Mouse (Mus musculus) macrophage (primary cell): Measurements from ENCODE around the gene Csnk2a2. TPM values are rescaled to one million over a fixed set of nuclear protein-coding genes. Genes with fewer than 3 reads are reported as not detected.

Experiments used
- H3K27ac ChIP-seq: fragments of 350-480 bp; formaldehyde crosslinking; 2 replicates; pipeline ENCODE4 v1.9.0; 2021
- H3K36me3 ChIP-seq: fragments of 350-480 bp; formaldehyde crosslinking; 2 replicates; pipeline ENCODE4 v1.9.0; 2021; ENCODE audit errors: inconsistent target
- H3K4me3 ChIP-seq: fragments of 350-480 bp; formaldehyde crosslinking; 2 replicates; pipeline ENCODE4 v1.9.0; 2021; ENCODE audit errors: inconsistent target
- H3K79me2 ChIP-seq: fragments of 350-480 bp; formaldehyde crosslinking; 2 replicates; pipeline ENCODE4 v1.9.0; 2021; ENCODE audit errors: inconsistent target
- WGBS: methylation state at CpG from one replicate; pipeline ENCODE4 v1.1.7; 2026; ENCODE audit warnings: inconsistent platforms; ENCODE audit not compliant: missing documents; 5-methylcytosine and 5-hydroxymethylcytosine counted together
- polyA plus RNA-seq: library from polyadenylated mRNA; stranded (reverse); fragments of 250-400 nt; gene quantifications from 3 replicates; pipeline ENCODE4 v1.2.4, GENCODE M21; 2018; ENCODE audit warnings: inconsistent platforms
- total RNA-seq, 78 experiments: library from RNA; depleted of rRNA; stranded (reverse); fragments of 250-400 nt; gene quantifications; 1 replicate in 9 of 78; 2 replicates in 24 of 78; 3 replicates in 43 of 78; 4 replicates in 2 of 78; pipeline ENCODE4 v1.2.4; 2018; ENCODE audit warnings: inconsistent platforms in 56 of 78

Csnk2a2 gene
- total RNA-seq (2018; cell fraction: chromatin; rRNA removed): 100 to 1,000 TPM in 23 of 26 experiments, 10 to 100 TPM in 3; 70.2 to 273 (median 123) TPM
- 10 to 100 TPM; 50.0 to 74.1 (median 61.8) TPM for total RNA-seq (2018; cell fraction: cytosol; rRNA removed)
- total RNA-seq (2018; cell fraction: nucleus; rRNA removed): 100 to 1,000 TPM in 3 of 26 experiments, 10 to 100 TPM in 23; 53.6 to 216 (median 78.8) TPM
- polyA plus RNA-seq: 44.4 to 79.0 TPM (median 67.8 TPM) in 3 replicates

GRCm38 (mm10) chr8:95490006-95490405 lies at the start of gene Csnk2a2:
TSS of gene Csnk2a2 (minus strand) at chr8:95490039.
- Histone ChIP-seq H3K79me2 (peaks cover 30% of the 10 kb centered on the region), H3K36me3 (peaks cover 7% of the 10 kb centered on the region), H3K4me3 (peak within 1 kb of the TSS; percentile 14; the same call in 1 of the 2 replicates), H3K27ac (no peak within 1 kb of the TSS)
- 92% methylated on average over 5 of the region's 5 CpGs for WGBS

DNA sequence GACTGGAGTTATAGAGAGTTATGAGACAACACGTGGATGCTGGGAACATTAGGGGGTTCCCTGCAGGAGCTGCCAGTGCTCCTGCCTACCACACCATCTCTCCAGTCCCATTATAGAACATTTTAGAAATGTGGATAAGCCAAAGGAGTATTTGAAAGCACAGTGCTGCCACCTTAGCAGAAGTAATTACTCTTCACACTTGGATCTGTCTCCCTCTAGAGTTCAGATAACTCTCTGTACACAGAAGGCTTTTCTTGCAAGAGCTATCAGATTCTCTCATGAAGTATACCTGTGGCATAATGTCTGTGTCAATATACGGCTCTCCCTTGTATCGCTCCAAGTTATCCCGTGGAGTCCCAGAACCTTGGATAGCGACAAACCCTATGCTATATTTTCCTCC lies 49.6 kb upstream of the Csnk2a2 start:
- WGBS: 88% methylated on average over 5 of the region's 5 CpGs
- Histone ChIP-seq H3K36me3 (no peaks in the 10 kb centered on the region), H3K27ac (no peak overlapping the region), H3K79me2 (no peaks in the 10 kb centered on the region), H3K4me3 (no peak overlapping the region)

DNA sequence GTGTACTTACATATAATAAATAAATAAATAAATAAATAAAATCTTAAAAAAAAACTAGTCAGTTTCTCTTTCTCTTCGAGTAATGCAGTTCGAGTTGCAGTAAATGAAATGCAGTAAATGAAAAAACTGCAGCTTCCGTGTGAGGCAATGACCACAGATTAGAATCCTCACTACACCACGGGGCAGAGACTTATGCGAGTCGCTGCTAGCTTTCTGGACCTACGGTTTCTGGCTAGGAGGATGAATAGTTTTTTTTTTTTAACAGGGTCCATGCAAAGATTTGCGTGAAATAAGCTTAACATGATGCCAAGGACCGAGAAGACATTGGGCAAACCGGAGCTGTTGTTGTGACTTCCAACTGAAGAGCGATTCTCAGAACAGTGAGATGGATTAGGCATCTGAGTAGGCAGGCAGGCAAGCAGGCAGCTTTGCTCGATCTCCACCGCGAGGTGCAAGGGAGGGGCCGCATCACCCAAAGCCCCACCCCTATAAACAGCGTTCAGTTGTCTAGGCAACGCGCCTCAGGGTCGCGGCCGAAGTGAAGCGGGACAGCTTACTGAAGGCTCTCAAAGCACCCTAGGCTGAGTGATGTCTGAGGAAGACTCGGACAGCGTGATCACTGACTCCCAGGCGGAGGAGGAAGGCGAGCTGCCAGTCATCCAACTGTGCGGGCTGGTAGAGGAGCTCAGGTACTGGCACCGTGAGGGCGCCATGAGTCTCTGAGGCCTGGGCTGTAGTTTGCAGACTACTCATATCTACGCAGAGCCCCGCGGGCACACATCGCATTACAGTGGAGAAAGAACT lies 43.9 kb upstream of the Csnk2a2 start, which contains the start of gene Ccdc113:
Ccdc113 (plus strand) TSS at position 502 of the 804 bp plus-strand sequence.
- Histone ChIP-seq H3K27ac (no peak within 1 kb of the TSS), H3K4me3 (peak within 1 kb of the TSS; percentile 11; the same call in 1 of the 2 replicates)

DNA sequence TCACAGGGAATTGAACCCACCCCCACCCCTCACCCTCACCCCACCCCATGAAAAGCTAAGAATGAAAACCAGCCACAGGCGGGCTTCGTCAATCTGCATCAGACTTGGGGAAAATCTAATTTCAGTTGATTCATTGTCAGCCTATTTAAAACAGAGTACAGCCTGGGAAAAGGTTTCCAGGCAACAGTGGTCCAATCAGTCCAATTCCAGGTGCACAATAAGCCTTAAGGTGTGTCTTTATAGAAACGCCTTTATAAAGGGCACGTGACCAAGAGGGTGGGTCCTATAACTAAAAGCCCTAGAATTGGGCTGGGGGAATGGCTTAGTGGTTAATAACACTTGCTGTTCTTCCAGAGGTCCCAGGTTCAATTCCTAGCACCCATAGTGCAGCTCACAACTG lies 42.4 kb upstream of the Csnk2a2 start:
- Histone ChIP-seq H3K79me2 (no peaks in the 10 kb centered on the region), H3K27ac (no peak overlapping the region), H3K36me3 (no peaks in the 10 kb centered on the region), H3K4me3 (no peak overlapping the region)
- 94% methylated on average over 4 of the region's 4 CpGs for WGBS

More for the DNA sequence above, 43.9 kb upstream of the Csnk2a2 start, which contains the start of gene Ccdc113:
- Histone ChIP-seq H3K36me3 (no peaks in the 10 kb centered on the region), H3K79me2 (no peaks in the 10 kb centered on the region)
- WGBS: 6% methylated on average over 31 of the region's 33 CpGs

DNA sequence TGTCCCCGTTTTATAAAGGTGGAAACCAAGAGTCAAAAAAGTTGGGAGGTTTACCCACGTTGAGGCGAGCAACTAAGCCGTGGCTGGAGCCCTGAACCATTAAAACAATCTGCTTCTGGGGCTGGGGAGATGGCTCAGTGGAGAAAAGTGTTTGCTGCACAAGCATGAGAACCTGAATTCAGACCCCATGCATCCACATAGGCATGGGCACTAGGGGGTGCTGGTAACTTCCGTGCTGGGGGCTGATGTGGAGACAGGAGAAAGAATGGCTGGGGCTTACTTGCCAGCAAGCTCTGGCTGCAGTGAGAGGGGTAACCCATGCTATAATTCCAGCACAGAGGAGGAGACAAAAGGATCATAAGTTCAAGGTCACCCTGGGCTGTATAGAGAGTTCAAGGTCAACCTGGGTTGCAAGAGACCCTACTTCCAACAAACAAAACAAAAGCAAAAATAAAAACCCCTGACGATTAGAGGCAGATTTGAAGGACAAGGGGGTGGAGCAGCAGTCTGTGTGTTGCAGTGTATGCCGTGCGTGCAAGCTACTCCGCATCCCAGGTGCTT lies 39.0 kb upstream of the Csnk2a2 start:
- H3K4me3 ChIP-seq: no peak overlapping the region
- no peaks in the 10 kb centered on the region for H3K79me2 ChIP-seq
- H3K27ac ChIP-seq: no peak overlapping the region
- WGBS: 79% methylated on average over 9 of the region's 9 CpGs
- no peaks in the 10 kb centered on the region for H3K36me3 ChIP-seq

GRCm38 (mm10) chr8:95528194-95528593 lies 38.4 kb upstream of the Csnk2a2 start:
- 87% methylated on average over 10 of the region's 10 CpGs for WGBS

DNA sequence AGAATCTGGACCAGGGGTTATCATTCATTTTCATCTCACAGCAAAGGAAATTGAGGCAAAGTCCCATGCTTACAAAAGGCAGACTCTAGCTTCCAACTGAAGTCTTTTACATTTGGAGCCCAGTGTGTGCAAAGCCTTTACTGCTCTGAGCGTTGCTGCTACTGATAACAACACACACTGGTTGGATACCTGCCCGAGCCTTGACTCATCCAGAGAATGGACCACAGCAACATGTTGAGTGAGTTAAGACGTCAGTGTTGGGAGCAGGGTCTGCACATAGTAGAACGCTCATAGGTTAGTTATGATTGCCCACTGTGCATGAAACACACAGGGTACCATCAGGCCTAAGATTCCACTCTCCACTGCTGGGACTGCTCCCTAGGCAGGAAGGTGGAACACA lies 34.2 kb upstream of the Csnk2a2 start:
- Histone ChIP-seq H3K36me3 (no peaks in the 10 kb centered on the region), H3K27ac (no peak overlapping the region), H3K79me2 (no peaks in the 10 kb centered on the region), H3K4me3 (no peak overlapping the region)
- WGBS: 84% methylated on average over 4 of the region's 4 CpGs

More at GRCm38 (mm10) chr8:95528194-95528593, 38.4 kb upstream of the Csnk2a2 start:
- H3K4me3 ChIP-seq: no peak overlapping the region
- H3K27ac ChIP-seq: no peak overlapping the region
- H3K79me2 ChIP-seq: no peaks in the 10 kb centered on the region
- H3K36me3 ChIP-seq: no peaks in the 10 kb centered on the region

DNA sequence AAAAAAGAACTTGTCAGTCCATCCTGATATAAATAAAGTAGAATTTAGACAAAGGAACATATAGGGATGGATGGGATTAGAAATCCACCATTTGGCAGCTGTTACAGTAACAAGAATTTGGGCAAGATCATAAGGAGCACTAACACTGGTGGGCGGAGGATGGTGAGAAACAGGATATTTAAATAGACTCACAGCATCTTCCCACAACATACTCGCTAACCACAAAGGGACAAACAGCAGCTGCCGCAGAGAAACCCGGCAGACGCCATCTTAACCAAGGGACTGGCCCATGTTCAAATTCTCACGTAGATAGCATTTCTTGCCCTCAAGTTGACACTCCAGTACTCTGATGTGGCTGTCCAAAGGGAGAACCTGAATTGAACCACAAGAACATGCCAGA lies 27.1 kb upstream of the Csnk2a2 start:
- no peak overlapping the region for H3K4me3 ChIP-seq
- H3K36me3 ChIP-seq: no peaks in the 10 kb centered on the region
- no peaks in the 10 kb centered on the region for H3K79me2 ChIP-seq
- H3K27ac ChIP-seq: no peak overlapping the region
- 96% methylated on average over 6 of the region's 6 CpGs for WGBS

- 83% methylated on average over 4 of the region's 4 CpGs for WGBS
- Histone ChIP-seq H3K36me3 (no peaks in the 10 kb centered on the region), H3K4me3 (no peak overlapping the region), H3K79me2 (no peaks in the 10 kb centered on the region), H3K27ac (no peak overlapping the region)
Observed at GRCm38 (mm10) chr8:95513219-95513618, 23.4 kb upstream of the Csnk2a2 start.

GRCm38 (mm10) chr8:95512257-95512656 lies 22.4 kb upstream of the Csnk2a2 start:
- H3K4me3 ChIP-seq: no peak overlapping the region
- 100% methylated on average over 4 of the region's 4 CpGs for WGBS
- H3K79me2 ChIP-seq: no peaks in the 10 kb centered on the region
- H3K36me3 ChIP-seq: no peaks in the 10 kb centered on the region
- no peak overlapping the region for H3K27ac ChIP-seq

- no peak overlapping the region for H3K4me3 ChIP-seq
- no peaks in the 10 kb centered on the region for H3K36me3 ChIP-seq
- 70% methylated on average over 5 of the region's 5 CpGs for WGBS
- no peak overlapping the region for H3K27ac ChIP-seq
- no peaks in the 10 kb centered on the region for H3K79me2 ChIP-seq
Observed at GRCm38 (mm10) chr8:95506245-95506644, 16.4 kb upstream of the Csnk2a2 start.

DNA sequence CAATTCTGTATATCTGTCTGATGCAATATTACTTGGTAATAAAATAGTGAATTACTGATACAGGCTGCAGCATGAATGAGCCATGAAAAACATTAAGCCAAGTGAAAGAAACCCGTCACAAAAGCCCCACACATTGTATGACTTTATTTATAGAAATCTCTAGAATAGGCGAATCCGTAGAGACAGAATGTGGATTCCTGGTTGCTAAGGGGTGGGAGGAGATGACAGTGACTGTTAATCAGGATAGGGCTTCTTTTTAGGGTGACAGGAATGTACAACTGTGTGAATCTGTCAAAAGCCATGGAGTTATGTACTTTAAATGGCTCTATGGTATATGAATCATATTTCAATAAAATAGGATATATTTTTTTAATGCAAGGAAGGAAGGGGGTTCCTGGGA lies 15.8 kb upstream of the Csnk2a2 start:
- Histone ChIP-seq H3K36me3 (no peaks in the 10 kb centered on the region), H3K4me3 (no peak overlapping the region)
- WGBS: 89% methylated on average over 3 of the region's 3 CpGs

DNA sequence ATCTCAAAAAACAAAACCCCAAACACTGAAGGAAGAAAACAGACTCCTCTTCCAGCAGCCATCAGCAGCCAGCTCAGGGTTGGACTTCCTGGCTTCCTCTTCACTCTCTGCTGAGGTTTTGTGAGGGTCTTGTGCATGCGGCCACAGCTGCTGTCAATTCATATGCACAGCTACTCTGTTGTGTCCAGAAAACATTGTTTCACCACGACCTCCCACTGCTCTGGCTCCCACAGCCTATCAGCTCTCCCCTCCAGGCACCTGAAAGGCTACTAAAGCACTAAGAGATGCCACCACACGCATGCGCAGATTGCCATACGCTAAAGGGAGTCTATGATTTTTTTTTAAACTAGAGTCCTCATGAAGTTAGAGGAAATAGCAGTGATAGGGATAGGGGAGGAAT lies 15.0 kb upstream of the Csnk2a2 start:
- H3K27ac ChIP-seq: no peak overlapping the region
- WGBS: 75% methylated on average over 5 of the region's 5 CpGs
- H3K4me3 ChIP-seq: no peak overlapping the region
- H3K79me2 ChIP-seq: no peaks in the 10 kb centered on the region
- no peaks in the 10 kb centered on the region for H3K36me3 ChIP-seq

More for the DNA sequence above, 15.8 kb upstream of the Csnk2a2 start:
- Histone ChIP-seq H3K27ac (no peak overlapping the region), H3K79me2 (no peaks in the 10 kb centered on the region)

- H3K27ac ChIP-seq: no peak overlapping the region
- no peaks in the 10 kb centered on the region for H3K79me2 ChIP-seq
- no peaks in the 10 kb centered on the region for H3K36me3 ChIP-seq
- WGBS: 78% methylated on average over 7 of the region's 7 CpGs
- H3K4me3 ChIP-seq: no peak overlapping the region
Observed at GRCm38 (mm10) chr8:95502431-95502830, 12.6 kb upstream of the Csnk2a2 start.

DNA sequence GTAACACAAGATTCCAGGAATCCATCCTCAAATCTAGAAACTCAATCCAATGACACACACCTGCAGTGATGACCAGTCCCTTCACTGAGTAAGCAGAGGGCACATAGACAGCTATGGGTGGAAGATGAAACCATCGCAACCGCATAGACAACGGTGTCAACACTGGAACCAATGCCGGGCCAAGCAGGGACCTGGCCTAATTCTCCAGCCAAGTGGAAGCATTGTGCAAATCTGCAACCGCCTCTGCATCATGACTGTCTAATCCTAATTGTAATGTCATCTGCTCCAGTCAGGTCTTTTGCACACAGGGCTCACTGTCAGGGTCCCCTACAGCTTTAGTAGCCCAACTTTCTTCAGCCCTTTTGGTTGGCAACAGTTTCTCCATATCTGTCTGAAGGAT lies 10.6 kb upstream of the Csnk2a2 start:
- 96% methylated on average over 5 of the region's 5 CpGs for WGBS
- no peaks in the 10 kb centered on the region for H3K79me2 ChIP-seq

More for the DNA sequence above, 10.6 kb upstream of the Csnk2a2 start:
- no peak overlapping the region for H3K4me3 ChIP-seq
- no peaks in the 10 kb centered on the region for H3K36me3 ChIP-seq
- no peak overlapping the region for H3K27ac ChIP-seq
